Mouse (Mus musculus) heart, postnatal 0 days (tissue): Measurements from ENCODE around the gene Lmln.

Source experiments
- CTCF ChIP-seq: IDR thresholded peaks from 2 replicates; pipeline ENCODE4 v1.5.1; 2016; ENCODE audit warnings: antibody characterized with exemption, control low read depth, low read depth
- EP300 ChIP-seq: IDR thresholded peaks from 2 replicates; pipeline ENCODE4 v1.6.1; 2016; ENCODE audit warnings: antibody characterized with exemption, low read depth

- TF ChIP-seq CTCF = no peak
- no peak for TF ChIP-seq EP300
Observed at GRCm38 (mm10) chr16:33048004-33048403, 14.3 kb upstream of the Lmln start.
